Mouse (Mus musculus): Measurements from ENCODE around the gene Cog2. TPM values are rescaled to one million over a fixed set of nuclear protein-coding genes. Genes with fewer than 3 reads are reported as not detected.

The Cog2 gene
- total RNA-seq (2021): 10 to 100 TPM; 22.5 to 28.2 TPM

GRCm38 (mm10) chr8:124520249-124521080 lies at the start of gene Cog2:
Gene Cog2 (plus strand): TSS chr8:124520767.
- peak; percentile 92 to 93 for DNase-seq
- intact Hi-C loops (cut with DNase I): loop anchor here (5.0 kb wide), 1 partner anchor 123 kb away; no protein-coding TSS in a partner anchor

GRCm38 (mm10) chr8:124475690-124476089 lies 44.9 kb upstream of the Cog2 start:
- DNase-seq: no peak

GRCm38 (mm10) chr8:124476701-124477100 lies 43.9 kb upstream of the Cog2 start:
- DNase-seq: no peak
- intact Hi-C loops (cut with DNase I): no loop called here

More at GRCm38 (mm10) chr8:124475690-124476089, 44.9 kb upstream of the Cog2 start:
- intact Hi-C loops (cut with DNase I): no loop called here

- DNase-seq: no peak
- intact Hi-C loops (cut with DNase I): no loop called here
Measured at GRCm38 (mm10) chr8:124479251-124479650, 41.3 kb upstream of the Cog2 start.

- DNase-seq: no peak
- intact Hi-C loops (cut with DNase I): no loop called here
Measured at GRCm38 (mm10) chr8:124480321-124480720, 40.2 kb upstream of the Cog2 start.

GRCm38 (mm10) chr8:124482790-124483189 lies 37.8 kb upstream of the Cog2 start:
- intact Hi-C loops (cut with DNase I): no loop called here

GRCm38 (mm10) chr8:124483356-124484115 lies 37.0 kb upstream of the Cog2 start:
- intact Hi-C loops (cut with DNase I): no loop called here
- no peak for DNase-seq

More at GRCm38 (mm10) chr8:124482790-124483189, 37.8 kb upstream of the Cog2 start:
- DNase-seq: no peak

- DNase-seq: no peak
- intact Hi-C loops (cut with DNase I): no loop called here
Measured at GRCm38 (mm10) chr8:124489311-124489710, 31.3 kb upstream of the Cog2 start.

GRCm38 (mm10) chr8:124489786-124490185 lies 30.8 kb upstream of the Cog2 start:
- DNase-seq: no peak
- intact Hi-C loops (cut with DNase I): no loop called here

- intact Hi-C loops (cut with DNase I): no loop called here
- DNase-seq: peak in 1 of 2 experiments; percentile 7
Measured at GRCm38 (mm10) chr8:124494397-124494796, 26.2 kb upstream of the Cog2 start.

GRCm38 (mm10) chr8:124494955-124495354 lies 25.6 kb upstream of the Cog2 start:
- DNase-seq: no peak
- intact Hi-C loops (cut with DNase I): no loop called here

GRCm38 (mm10) chr8:124495676-124496075 lies 24.9 kb upstream of the Cog2 start:
- DNase-seq: no peak
- intact Hi-C loops (cut with DNase I): no loop called here

GRCm38 (mm10) chr8:124496266-124496665 lies 24.3 kb upstream of the Cog2 start:
- no peak for DNase-seq

GRCm38 (mm10) chr8:124496871-124497270 lies 23.7 kb upstream of the Cog2 start:
- DNase-seq: no peak
- intact Hi-C loops (cut with DNase I): no loop called here

More at GRCm38 (mm10) chr8:124496266-124496665, 24.3 kb upstream of the Cog2 start:
- intact Hi-C loops (cut with DNase I): no loop called here

- intact Hi-C loops (cut with DNase I): no loop called here
- DNase-seq: no peak
Measured at GRCm38 (mm10) chr8:124498398-124498797, 22.2 kb upstream of the Cog2 start.

GRCm38 (mm10) chr8:124499236-124499937 lies 21.2 kb upstream of the Cog2 start:
- intact Hi-C loops (cut with DNase I): no loop called here
- no peak for DNase-seq

- intact Hi-C loops (cut with DNase I): no loop called here
- no peak for DNase-seq
Measured at GRCm38 (mm10) chr8:124499938-124500239, 20.7 kb upstream of the Cog2 start.

GRCm38 (mm10) chr8:124505626-124506025 lies 14.9 kb upstream of the Cog2 start:
- intact Hi-C loops (cut with DNase I): no loop called here
- no peak for DNase-seq

GRCm38 (mm10) chr8:124507572-124508320 lies 12.8 kb upstream of the Cog2 start:
- intact Hi-C loops (cut with DNase I): no loop called here
- DNase-seq: no peak

GRCm38 (mm10) chr8:124508321-124508695 lies 12.3 kb upstream of the Cog2 start:
- intact Hi-C loops (cut with DNase I): no loop called here

GRCm38 (mm10) chr8:124509156-124509555 lies 11.4 kb upstream of the Cog2 start:
- no peak for DNase-seq
- intact Hi-C loops (cut with DNase I): no loop called here

More at GRCm38 (mm10) chr8:124508321-124508695, 12.3 kb upstream of the Cog2 start:
- no peak for DNase-seq
